Mouse (Mus musculus) retina, postnatal 1 day (tissue): ENCODE measurements around the gene Mgmt.

Experiments used
- DNase-seq: peaks from one replicate; pipeline ENCODE4 v3.0.0-alpha.2; 2012

Gene Mgmt

DNA sequence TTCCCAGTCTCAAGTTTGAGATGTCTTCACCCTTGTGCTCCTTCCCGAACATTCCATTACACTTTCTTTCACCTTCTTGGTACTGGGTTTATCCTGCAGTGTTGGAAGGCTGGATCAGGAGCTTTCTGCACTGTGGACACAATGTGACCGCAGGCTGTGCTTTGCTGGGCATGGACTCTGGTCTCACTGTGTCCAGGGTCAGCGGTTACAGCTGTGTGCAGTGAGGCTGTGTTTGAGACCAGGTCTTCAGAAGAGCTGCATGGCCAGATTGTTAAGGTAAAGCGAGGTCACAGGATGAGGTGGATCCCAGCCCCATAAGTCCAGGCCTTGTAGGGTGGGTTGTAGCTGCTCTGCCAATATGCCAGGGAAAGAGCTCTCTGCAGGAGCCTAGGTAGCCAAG is 18.5 kb downstream of the Mgmt start:
- no peak for DNase-seq

DNA sequence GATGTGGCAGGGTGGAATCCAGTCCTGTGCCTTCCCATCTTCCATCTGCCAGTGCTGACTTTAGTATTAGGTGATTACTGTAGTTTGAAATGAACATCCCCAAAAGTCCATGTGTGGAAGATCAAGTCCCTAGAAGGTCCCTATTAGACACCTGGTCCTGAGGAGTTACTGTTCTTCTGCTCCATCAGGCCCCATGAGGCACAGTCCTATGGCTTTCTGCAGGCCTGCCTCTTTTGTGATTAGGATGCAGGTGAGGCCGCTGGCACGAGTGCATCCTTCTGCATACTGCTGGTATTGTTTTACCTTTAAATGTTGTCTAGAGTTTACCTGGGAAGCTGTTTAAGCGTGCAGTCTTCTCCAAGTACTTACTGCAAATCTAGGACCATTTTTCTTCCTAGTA is 21.6 kb downstream of the Mgmt start:
- DNase-seq: no peak

DNA sequence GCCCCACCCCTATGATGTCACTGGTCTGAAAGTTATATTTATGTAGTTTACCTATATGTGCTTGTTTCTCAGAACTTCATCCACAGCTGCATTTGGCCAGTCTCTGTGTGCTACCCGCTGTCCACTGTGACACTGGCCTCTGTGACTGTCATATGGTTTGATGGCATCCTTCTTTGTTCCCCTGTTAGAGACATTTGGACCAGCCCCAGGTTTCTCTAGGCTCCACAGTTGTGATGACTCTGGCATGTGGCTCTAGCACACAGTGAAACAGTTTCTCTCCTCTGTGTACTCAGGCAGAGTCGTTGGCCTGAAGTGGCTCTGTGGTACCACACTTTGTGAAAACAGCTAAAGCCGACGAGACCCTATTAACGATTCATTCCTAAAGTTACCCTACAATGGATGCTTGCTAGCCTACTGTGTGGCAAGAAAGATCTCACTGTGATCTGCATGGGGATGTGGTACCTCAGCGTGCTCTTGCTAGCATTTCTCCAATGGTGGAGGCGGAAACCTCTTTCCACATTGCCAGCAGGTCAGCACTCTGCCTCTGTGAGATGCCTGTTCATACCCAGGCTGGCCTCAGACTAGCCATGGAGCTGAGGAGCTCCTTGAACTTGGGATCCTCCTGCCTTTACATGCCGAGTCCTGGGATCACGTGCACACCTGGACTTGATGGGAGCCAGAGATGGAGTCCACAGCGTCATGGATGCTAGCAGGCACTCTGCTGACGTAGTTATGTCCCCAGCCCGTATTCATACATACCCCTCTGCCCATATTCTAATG is 26.8 kb downstream of the Mgmt start:
- DNase-seq: no peak

DNA sequence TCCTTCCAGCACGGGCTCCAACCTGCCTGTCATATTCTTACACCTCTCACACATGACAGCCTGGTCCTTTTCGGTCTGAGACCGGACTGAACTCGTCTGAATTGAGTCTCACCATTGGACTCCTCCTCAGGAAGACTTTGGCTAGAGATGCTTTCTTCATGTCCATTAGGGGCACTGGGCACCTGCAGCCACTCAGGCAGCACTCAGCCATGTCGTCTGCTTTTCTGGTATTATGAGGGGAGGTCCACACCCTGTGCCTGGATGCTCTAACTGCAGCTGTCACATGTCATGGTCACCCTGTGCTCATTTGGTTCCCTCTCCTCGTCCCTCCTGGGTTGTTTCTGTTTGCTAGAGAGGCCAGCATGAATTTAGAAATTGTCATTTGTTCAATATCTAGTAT is 27.8 kb downstream of the Mgmt start:
- no peak for DNase-seq

DNA sequence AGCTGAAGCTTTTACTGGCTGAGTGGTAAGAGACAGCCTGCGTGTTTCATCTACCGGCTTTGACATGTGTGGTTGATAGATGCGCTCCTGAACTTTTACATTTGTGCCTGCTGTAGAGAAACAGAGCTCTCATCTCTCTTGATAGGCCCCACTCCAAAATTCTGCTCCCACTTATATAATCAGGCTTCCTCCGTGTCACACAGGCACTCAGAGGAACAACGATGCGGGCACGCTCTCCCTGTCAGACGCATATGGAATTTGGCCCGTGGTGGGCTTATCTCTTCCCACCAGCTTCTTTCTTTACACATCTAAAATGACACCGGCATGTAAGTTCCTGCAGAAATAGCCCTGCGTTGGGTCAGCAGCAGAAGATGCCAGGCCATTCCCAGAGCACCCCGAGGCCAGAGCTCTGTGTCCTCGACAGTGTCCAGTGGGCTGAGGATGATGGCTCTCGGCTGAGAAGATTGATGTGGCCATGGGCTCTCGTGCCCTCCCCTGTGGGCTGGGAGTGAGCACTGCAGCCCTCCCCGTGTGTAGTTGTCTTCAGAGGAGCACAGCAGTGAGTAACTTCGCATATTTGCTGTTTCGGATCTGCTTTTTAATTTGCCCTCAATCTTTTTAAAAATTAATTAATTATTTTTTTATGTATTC is 30.3 kb downstream of the Mgmt start:
- no peak for DNase-seq

DNA sequence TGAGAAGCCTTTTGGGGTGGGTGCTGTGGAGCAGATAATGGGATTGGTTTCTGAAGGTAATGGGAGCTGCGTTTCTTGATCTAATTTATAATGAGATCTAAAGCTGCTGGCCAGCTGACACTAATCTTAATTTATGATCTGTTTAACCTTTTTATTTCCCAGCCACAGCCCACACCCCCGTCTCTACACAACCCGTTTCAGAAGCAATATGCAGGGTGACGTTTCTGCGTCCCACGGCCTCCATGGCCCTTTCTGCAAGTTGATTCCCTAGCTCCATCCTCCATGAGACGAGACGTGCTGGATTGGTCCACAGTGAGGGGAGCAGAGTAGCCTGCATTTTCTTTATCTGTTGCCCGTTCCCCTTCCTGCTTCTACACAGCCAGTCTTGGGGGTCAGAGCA is 31.8 kb downstream of the Mgmt start:
- peak; percentile 19 for DNase-seq

DNA sequence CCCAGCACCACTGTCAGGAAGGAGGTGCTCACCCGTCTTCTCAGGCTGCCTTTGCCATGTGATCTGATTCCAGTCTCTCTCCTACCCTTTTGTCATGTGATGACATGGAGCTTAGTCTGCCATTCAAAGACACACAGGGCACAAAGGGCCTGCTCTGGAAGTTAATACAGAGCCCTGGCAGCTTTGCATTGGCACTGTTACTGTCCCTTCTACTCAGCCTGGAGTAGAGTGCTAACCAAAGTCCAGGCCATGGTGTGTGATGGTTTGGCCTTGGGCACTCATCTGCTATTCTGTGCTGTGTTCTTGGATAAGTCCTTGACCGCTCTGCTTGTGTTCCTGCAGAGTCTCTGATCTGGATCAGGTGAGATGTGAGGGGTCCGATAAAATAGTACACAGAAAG is 36.0 kb downstream of the Mgmt start:
- DNase-seq: no peak

DNA sequence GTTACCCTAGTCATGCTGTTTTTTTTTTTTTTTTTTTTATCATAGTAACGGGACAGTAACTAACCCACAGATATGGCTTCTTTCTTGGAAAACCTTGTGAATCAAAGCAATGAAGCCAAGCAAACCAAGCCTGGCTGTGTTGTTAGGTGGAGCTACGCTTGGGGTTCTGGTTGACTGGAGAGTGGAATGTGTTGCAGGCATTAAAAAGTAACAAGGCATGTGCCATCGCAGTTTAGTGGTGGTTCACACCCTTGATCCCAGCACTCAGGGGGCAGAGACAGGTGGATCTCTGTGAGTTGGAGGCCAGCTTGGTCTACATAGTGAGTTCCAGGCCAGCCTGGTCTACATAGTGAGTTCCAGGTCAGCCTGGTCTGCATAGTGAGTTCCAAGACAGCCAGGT is 39.0 kb downstream of the Mgmt start:
- no peak for DNase-seq

DNA sequence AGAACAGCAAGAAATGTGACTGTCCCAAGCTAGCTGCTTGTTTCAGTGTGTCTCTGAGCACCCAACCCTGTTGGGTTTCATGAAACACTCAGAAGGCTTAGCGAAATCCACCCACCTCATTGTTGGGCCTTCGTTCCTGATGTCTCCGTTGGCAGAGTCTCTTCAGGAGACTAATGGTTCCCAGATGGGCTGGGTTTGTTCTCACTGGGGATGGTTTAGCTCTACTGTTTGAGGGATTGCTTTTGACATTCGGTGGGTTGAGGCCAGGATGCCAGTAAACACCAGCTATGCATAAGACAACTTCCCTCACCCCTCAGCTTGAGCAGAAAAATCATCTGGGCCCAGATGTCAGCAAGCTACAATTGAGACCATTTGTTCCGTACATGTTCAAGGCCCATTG is 39.9 kb downstream of the Mgmt start:
- no peak for DNase-seq

DNA sequence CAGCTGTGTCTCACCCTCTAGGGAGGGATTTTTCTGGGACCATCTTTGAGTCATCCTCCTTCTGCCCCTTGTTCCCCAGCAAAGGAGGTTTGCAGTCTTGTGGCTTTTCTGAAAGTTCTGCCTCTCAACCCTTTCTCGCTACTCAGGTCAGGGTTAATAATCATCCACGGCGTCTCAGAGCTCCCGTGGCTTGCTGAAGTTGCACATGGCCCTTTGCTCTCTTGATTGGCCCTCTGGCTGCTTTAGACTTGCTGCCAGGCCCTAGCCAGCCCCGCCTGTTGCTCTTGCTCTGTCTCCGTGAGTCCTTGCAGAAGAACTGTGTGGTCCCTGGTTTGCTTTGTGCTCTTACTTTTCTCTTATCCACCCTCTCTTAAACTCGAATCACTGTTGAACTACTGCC is 40.4 kb downstream of the Mgmt start:
- no peak for DNase-seq

DNA sequence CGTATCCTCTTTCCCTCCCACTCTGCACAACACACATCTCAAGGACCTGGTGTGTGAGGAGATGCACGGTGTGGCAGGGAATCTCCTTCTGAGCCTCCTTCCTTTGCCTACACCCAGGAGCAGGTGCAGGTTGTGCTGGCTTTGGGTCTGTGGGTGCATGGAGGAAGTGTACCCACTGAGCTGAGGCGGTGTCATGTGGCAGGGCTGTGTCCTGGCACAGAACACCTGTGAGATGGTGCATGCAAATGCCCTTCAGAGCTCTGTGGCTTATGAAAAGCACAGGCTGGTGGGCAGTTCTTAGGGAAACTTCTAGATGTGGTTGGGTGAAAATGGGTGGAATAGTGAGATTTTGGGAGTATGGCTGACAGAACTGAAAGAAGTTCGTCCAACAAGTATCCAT is 44.0 kb downstream of the Mgmt start:
- DNase-seq: no peak

DNA sequence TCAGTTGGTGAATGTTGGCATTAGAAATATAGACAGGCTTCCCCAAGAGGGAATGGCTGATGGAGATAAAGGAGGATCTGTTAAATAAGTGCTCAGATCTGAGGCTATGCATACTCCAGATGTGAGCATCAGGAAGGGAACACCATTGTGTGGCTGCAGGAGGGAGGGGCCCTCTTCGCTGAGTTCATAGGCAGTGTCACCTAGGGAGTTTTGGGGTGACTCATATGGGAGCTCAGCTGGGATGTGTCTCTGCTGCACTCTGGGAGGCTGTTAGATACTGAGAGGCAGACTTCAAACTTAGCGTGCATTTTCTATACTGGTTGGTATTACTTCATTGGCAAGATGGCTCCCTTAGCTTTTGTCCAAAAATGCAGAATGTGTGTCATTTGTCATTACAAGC is 48.0 kb downstream of the Mgmt start:
- DNase-seq: no peak

DNA sequence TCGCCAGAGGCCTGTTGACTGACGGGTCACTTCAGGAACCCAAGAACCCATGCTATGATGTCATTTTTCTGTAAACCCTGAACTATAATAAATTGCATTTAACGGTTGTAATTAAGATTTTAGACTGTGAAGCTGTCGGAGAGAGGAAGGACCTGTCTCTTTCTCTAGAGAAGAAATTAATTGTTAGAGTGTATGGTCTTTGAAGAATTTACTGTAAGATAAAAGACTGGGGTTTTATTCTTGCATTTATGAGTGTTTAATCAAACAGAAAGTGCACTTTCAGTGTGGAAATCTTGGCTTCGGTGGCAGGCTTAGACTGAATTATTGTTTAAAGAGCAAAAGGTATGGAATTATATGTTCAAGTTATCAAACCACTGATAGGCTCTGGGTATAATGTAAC is 49.5 kb downstream of the Mgmt start:
- DNase-seq: no peak

DNA sequence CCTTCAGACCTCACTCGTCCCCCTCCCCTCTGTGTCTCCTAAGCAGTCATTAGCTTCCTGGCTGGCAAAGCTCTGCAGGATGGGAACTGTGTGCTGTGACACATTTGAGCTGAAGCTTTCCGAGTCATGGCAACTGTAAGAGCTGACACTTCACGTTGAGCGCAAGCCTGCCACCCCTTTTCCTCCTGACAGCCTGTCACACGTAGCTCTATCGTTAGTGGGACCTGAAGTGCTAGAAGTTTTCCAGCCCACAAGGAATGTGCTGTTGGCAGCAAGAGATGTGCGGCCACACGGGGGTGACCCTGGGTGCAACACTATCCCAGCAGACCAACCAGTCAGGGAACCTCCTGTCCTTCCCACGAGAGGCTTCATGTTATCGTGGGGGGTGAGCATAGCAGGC is 51.3 kb downstream of the Mgmt start:
- DNase-seq: peak; percentile 18

DNA sequence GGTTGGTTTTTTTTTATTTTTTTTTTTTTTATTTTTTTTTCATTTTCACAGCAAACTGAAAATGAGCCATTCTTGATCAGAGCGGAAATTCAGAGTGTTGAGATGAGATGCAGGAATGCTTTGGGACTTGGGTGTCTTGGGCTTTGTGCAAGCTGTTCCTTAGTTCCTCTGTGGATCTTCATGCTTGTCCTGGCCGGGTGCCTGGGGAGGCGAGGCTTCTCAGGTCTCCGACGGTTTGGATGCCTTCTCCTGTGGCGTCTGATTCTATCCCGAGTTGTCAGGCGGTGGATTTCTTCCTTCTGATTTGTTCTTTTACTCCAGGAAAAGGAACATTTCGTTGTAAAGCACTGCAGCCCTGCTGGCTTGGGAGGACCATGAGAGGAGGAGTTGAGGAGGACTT is 51.7 kb downstream of the Mgmt start:
- no peak for DNase-seq

DNA sequence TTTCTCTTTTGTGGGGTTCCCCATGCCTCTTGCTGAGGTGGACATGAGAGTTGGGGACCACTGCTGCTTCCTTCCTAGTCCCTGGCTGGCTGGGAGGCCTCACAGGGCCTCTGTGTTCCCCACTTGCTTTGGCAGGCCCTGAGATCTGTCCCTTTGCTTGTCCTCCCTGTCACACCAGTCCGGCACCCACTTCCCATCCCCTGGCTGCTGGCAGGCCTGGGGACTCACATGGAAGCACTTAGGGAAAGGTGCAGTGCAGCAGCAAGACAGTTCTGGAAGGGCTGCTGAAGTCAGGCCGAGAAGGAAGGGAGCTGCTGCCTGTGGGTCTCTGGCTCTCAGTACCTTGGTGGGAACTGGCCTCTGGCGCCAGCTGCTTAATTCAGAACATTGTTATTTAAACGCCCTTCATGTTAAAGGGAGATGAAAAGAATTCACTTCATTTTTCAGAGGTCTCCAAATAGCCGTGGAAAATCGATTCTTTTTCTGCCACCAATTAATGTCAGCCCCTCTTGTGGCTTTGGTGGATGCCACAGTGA is 53.9 kb downstream of the Mgmt start:
- no peak for DNase-seq

DNA sequence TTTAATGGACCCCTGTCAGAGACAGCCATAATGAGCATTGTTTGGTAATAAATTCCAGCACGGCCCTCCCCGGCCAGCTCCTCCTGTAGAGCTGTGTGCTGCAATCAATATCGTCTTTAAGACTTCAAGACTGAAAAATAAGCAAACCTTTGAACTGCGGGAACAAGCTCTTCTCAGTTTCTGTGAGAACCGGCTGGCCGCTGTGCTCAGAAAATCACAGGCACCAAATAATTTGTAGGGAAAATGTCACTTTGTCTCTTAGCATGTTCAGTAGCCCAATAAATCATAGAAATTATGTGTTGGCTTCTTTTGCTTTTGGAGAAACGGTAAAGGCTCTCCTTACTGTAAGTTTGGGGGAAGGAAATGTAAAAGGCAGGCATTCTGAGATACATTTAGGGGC is 58.2 kb downstream of the Mgmt start:
- DNase-seq: no peak

DNA sequence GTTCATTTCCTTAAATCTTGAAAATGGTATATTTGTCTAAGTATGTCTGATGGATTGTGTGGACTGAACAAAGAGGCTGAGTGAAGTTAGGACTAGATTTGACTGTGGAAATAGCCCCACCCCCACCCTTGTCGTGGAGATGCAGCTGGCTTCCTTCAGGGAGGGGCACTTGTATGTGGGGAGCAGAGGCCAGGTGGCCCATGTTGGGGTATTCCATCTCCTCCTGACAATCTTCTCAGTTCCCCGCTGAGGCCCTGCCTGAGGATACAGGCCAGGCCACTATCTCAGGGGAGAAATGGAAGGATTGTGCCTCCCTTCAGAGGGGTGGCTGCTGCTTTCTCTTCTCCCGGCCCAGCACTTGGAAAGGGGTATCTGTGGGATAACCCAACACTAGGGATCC is 58.8 kb downstream of the Mgmt start:
- no peak for DNase-seq

DNA sequence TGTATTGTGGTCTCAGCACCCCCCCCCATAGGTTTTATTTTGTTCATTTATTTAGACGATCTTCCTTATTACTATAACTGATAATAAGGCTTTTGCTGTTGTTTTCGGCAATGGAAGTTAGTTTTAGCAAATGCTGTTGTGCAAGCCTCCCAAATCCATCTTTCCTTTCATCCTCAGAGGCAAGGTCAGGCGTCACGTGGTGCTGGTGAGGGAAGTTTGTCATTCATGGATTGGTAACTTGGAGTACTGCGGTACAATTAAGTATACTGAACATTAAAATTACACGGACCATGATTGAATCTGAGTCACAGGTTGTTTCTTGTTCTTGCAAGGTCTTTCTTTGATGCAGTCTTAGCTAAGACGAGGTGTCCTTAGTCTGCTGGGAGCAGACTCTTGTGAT is 77.9 kb downstream of the Mgmt start:
- no peak for DNase-seq

DNA sequence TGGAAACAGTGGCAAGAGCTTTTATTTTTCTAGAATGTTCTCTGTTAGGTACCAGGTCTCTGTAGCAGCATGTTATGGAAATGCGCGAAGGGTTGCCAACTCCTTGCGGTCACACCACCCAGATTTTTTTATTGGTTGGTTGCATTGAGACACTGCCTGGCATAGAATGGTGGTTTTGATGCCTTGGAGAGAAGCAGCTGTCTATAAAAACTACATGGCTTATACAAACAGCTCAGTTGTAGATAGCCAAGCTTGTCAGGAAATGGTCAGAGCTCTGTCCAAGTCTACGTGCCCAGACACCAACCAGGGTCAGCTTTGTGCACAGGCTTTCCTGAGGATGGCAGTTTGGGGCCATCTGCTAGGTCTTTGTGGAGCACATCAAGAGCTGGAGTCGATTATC is 80.6 kb downstream of the Mgmt start:
- DNase-seq: no peak

DNA sequence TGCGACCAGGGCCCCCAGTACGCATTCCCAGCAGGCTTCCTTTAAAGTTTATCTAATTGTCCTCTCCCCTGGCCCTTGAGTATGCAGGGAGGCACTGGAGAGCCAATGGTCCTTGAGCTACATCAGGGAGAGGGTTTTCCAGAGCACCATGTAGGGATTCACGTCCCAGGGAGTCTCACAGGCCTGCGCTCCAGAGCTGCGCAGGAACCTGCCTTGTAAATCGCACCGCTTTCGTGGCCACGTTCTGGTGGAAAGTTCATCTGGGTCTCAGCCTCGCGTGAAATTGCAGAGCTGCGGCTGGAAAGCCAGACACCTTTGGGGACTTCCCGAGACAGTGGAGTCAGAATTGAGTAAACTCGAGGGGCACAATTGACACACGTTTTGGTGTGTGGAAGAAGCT is 103.0 kb downstream of the Mgmt start:
- no peak for DNase-seq

DNA sequence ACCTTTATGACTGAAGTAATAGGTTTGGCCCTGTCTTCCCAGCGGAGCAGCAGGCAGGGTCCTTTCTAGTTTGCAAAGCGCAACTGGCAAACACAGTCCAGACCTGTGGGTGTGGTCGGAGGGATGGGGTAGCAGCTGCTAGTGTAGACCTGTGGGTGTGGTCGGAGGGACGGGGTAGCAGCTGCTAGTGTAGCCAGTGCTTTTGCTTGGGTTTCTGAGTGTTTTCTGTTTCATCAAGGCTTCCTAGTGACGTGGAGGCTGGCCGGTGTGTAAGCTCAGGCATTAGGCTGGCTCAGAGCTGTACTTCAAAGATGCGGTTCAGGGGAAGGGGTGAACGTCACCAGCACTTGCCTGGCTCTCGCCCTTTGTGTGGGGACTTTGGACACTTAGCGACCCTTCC is 106.3 kb downstream of the Mgmt start:
- DNase-seq: no peak

DNA sequence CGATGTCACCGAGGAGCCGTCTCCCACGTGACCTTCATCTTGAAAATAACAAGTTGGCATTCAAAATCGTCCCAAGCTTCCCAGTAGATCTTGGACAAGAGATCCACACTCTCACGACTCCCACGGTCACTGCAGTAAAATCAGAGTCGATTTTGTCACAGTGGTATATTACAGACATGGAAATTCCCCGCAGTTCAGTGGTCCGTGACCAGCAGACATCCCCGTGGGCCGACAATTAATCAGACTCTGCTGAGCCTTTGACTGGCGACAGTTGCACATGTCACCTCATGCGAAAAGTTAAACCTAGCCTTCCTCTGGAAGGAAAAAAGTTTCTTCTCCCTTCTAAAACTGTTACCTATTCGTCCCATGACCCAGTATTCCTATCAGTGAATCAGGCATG is 106.8 kb downstream of the Mgmt start:
- no peak for DNase-seq

DNA sequence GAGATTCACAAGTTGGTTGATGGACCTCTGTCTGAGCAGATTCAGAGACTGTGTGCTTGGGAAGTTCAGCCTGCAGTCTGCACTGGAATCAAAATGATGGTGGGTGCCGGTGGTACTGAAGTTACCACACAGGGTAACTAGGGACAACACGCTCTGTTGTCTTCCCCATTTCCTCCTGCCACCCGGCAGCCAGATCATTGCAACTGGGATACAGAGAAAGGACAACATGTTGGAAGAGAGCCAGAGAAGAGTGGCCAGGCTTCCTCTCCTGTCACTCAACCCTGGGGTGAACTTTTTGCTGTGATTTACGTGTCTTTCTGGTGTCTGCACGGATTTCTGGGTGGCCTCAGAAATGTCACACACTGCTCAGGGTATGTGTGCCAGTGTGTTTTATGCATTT is 107.4 kb downstream of the Mgmt start:
- DNase-seq: peak; percentile 62

DNA sequence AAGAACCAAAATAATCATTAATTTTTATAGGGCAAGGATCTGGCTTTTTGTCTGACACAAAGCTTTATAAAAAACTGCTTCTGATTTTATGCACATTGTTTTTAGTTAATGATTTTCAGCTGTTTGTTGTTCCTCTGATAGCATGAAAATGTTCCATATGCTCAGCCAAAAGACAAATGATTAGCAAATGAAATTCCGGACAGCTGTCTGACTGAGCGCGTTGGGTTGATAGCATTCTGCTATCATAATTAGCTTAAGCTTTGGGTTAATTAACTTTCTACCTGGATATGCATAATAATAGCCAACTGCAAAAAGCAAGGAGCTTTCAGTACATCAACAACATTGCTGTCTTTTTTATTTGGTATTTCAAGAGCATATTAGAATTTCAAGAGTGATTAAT is 108.0 kb downstream of the Mgmt start:
- peak; percentile 39 for DNase-seq
